Mouse (Mus musculus) thymus, postnatal 25 days (tissue): ENCODE data around the gene Wdr63.

Source experiments
- DNase-seq: peaks from one replicate; pipeline ENCODE4 v3.0.0; 2022

Gene Wdr63

GRCm38 (mm10) chr3:146051277-146052007 is 56.5 kb downstream of the Wdr63 start:
- no peak for DNase-seq

GRCm38 (mm10) chr3:146049951-146050350 is 58.0 kb downstream of the Wdr63 start:
- DNase-seq = no peak

- no peak for DNase-seq
Measured at GRCm38 (mm10) chr3:146047704-146048207, 60.2 kb downstream of the Wdr63 start.

DNA sequence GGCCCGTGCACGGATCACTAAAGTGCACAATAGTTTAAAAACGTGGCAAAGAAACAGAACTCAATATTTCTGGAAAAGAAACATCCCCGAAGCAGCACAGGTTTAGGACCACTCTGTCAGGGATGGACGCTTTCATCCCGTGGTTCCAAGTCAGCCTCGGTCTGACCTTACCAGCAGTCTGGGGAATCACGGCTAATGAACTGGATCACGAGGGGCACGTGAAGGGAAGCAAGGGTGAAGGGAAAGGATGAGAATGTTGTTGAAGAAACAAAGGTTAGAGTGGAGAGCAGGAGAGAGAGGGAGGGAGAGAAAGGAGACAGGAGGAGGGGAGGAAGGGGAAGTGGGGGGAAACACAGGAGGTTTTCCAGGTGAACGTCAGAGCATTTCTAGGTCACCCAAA is 61.9 kb downstream of the Wdr63 start:
- no peak for DNase-seq

- peak; percentile 29 for DNase-seq
Measured at GRCm38 (mm10) chr3:146044977-146045376, 63.0 kb downstream of the Wdr63 start.

DNA sequence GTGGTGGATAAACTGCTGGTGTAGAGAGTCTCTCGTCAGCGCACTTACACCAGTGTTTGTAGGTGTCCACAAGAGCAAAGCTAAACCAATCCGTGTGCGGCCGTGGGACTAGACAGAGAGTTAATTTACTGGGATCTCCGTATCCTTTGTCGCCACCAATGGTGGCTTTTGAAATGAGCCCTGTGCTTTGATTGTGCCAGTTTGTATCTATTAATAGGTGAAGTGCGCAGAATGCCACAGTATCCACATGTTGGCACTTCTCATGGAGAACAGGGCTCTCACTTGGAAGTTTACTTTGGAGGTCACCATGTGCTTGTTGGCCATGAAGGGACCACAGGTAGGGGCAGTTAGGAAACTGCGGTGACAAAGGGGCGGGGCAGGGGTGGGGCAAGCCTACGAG is 66.5 kb downstream of the Wdr63 start:
- DNase-seq = no peak

DNA sequence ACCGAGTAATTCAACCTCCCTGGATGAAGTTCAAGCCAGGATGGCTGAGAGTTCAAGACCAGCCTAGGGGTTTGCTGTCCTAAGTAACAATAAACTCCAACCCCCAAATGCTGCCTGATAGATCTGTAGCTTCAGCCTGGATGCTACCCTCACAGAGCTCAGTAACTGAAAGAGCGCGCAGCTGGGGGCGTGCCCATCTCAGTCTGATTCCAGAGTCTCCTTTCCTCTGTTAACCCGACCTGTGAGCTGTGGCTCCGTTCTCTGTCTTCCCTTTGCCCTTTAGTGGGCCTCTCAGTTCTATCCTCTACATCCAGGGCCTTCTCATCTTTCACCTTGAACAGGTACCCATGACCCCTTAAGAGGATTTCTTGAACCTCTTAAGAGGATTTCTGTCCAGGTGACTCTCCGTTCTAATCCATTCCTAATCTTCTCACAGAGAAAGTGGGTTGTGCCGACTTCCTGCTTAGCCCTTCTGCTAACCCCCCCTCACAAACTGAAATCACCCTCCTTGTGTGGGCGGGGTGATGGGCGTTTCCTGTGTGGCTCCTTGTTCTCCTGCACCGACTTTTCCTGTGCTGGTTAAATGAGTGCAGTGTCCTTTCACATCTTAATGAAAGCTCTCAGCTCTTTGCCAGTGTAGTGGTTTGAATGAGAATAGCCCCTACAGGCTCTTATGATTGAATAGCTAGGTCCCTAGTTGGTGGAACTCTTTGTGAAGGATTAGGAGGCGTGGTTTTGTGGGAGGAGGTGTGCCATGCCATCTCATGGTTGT is 68.6 kb downstream of the Wdr63 start:
- DNase-seq = peak; percentile 82

GRCm38 (mm10) chr3:146037906-146038305 is 70.0 kb downstream of the Wdr63 start:
- no peak for DNase-seq

DNA sequence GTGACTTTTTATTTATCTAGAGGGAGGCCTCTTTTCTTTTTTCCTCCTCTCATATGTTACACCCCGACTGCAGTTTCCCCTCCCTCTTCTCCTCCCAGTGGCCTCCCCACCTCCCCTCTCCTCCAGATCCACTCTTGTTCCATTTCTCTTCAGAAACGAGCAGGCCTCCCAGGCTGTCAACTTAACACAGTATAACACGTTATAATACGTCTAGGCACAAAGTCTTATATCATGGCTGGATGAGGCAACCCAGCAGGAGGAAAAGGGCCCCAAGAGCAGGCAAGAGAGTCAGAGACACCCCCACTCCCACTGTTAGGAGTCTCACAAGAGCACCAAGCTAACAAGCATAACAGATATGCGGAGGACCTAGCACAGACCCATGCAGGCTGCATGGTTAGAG is 75.0 kb downstream of the Wdr63 start:
- no peak for DNase-seq

DNA sequence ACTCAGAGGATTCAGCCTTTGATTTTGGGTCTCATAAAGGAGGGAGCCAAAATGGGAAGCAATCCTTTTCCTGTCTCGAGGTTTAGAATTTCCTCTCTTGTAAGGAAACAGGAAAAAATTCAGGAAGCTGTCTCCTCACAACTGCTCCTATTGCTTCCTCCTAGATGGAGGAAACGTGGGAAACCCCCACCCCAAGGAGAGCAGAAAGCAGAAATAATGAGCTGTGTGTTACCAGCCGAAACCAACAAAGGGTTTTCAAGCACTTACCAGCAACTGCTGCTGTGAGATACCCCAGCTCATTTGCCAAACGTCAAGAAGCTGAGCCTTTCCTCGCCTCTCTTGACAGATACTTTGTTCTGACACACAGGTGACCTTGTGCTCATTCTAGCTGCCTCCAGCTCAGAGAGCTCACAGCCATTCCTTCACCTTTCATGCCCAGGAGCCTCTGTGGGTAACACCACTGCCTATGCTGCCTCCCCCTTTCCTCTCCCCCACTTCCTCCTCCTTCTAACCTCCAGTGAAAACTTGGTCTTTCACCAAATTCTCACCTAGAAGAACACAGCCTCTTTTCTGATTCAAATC is 77.6 kb downstream of the Wdr63 start:
- no peak for DNase-seq

DNA sequence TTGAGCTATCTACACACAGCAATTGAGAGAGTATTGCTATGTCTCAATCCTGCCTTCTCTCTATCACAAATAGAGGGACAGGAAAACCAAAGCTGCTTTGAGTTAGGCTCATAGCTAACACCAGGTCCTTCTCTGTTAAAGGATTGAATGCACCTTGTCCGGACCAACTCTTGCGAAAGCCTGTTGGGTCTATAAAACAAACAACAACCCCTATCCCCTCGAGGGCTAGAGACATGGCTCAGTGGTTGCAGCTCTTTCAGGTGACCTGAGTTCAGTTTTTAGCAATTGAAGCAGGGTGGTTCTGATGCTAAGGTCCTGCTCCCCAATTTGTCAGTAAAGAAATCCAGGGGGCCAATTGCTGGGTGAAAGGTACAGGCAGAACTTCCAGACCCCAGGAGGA is 78.7 kb downstream of the Wdr63 start:
- DNase-seq = no peak

- no peak for DNase-seq
Measured at GRCm38 (mm10) chr3:146028406-146028805, 79.5 kb downstream of the Wdr63 start.

DNA sequence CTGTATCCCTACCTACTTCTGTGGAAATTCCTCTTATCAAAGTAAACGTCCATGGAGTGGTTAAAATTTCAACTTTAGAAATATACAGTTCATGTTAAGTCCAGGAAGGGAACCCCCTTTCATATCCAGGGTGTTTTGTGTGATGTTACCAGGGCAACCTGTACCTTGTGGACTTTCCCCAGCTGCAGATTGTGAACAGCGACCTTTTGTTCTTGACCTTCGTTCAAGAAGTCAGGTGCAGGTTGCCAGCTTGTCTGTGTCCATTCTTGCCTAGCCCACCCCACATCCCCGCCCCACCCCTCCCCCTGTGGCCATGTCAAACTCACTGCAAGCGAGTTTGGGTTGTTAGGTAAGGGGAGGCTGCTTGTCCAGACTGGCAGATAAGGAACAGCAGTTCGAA is 80.8 kb downstream of the Wdr63 start:
- DNase-seq = no peak

DNA sequence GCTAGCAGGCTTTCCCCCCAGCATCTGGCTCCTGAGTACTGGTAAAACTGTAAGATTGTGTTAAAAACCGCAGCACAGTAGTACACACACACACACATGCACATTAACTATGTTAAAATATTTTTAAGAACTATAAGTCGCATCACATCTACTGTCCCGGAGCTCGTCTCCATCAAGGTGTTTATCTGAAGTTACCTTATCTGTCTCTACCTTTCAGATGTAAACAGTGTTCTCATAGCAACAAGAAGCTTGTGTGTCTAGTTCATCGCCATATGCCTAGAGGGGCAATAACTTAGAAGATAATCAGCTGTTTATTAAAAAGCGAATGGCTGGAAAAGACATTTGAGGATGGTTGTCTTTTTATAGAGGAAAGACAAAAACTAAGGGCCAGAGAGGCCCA is 82.4 kb downstream of the Wdr63 start:
- DNase-seq = no peak

- no peak for DNase-seq
Measured at GRCm38 (mm10) chr3:146024746-146025145, 83.2 kb downstream of the Wdr63 start.

GRCm38 (mm10) chr3:146022232-146022631 is 85.7 kb downstream of the Wdr63 start:
- no peak for DNase-seq

DNA sequence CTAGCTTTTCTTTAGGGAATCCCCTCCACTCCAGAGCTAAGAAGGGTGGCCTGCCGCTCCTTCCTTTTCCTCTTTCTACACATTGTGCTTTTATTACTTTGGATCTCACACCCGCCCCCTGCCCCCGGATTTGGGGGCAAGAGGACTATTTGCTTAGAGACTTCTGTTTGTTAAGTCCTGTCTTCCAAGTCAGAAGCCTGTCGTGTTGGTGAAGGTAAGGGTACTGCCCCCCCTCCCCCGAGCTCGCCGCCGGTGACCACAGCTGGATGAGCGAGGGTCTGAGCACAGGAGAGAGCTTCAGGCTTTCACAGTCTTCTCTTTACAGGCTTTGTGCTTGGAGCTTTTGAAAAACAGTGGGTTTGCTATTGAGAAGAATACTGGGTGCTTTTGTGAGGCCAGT is 90.4 kb downstream of the Wdr63 start:
- no peak for DNase-seq

DNA sequence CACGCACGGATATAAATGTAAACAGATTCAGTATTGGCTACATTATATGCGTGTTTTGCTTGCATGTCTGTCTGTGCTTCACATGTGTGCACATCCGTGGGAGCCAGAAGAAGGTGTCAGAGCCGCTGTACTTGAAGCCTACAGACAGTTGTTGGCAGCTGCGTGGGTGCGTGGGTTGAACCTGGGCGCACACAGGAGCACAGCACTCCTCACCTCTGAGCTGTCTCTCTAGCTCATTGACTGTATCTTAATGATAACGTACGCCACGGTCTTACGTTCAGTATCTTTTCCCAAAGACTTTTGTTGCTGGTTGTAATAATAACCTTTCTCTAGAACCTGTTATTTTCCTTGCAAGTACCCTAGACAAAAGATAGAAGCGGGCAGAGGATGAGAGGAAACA is 91.0 kb downstream of the Wdr63 start:
- DNase-seq = no peak

- DNase-seq = no peak
Measured at GRCm38 (mm10) chr3:146014321-146014720, 93.6 kb downstream of the Wdr63 start.

GRCm38 (mm10) chr3:146013490-146013889 is 94.4 kb downstream of the Wdr63 start:
- no peak for DNase-seq

DNA sequence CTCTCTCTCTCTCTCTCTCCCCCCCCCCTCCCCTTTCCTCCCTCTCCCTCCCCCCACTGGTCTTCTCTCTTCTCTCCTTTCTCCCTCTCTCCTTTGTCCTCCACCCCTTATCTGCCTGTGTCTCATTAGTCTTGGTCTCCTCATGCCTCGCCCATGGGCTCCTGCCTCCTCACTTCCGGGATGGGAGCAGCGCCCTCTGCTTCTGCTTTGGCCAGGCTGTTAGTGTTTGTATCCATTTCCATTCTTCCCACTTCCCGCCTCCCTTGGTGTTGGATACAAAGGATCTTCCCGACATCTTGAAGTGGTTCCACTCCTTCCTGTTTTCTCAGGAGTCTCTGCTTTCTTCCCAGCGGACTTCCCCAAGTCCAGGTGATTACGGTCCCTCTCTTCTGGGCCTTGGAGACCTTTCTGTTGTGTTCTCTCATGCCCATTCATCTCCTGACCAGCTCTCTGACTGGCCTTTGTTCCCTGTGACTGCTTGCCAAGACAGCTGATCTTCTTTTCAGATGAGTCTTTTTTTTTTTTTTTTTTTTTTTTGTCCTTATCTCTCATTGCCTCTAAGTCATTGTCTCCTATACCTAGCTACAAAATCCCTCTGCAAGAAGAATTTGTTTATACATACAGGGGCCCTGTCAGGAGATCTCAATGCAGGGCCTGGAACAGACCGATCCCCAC is 96.2 kb downstream of the Wdr63 start:
- DNase-seq = no peak

- no peak for DNase-seq
Measured at GRCm38 (mm10) chr3:146010751-146011150, 97.2 kb downstream of the Wdr63 start.
